Mouse (Mus musculus) urinary bladder, postnatal 10 days (tissue): ENCODE results near the gene Gm13694.
"Not testable (repeated sequence)": the region's sequence is repeated elsewhere in the genome, so short reads cannot be mapped to it uniquely, and the experiment has no call there.

Experiments used
- DNase-seq: peaks from one replicate; pipeline ENCODE4 v3.0.0; 2022; ENCODE audit warnings: low spot score

Gm13694 gene

DNA sequence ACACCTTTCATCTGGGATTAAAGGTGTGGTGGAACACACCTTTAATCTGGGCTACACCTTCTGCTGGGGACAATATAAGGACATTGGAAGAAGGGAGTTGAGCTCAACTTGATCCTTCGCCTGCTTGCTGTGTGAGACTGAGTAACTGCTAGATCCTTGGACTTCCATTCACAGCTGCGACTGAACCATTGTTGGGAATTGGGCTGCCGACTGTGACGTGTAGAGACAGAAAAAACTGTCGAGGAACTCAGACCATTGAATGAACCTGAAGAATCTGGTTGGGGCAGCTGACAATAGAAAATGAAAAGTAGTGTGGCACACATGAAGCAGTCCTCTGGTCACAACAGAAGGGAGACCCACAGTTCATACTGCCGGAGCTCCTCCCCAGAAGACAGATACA is at the start of gene Gm13694:
Gene Gm13694, plus strand, starts transcription at position 301 of the 400 bp plus-strand sequence.
- DNase-seq, result not testable (repeated sequence)

DNA sequence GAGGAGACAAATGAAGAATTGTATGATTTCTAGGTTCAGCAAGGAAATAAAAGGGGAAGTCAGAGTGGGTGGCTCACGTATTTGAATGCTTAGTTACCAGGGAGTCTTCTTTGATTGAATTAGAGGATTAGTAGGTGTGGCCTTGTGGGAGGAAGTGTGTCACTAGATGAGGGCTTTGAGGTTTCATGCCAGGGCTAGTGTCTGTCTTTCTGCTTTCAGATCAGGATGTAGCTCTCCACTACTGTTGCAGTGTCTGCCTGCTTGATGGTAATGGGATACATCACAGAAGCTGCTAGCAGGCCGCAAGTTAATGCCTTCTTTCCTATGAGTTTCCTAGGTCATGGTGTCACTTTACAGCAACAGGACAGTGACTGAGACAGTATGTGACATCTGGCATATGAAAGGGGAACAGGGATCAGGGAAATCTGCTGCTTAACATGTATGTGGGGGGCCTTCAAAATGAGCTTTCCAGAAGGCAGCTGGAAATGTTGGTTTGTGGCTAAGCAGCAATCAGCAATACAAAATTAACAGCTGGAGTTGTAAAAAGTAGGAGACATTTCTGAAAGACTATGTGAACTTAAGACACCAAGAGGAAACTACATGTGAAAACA is 49.1 kb upstream of the Gm13694 start:
- DNase-seq, result no peak

DNA sequence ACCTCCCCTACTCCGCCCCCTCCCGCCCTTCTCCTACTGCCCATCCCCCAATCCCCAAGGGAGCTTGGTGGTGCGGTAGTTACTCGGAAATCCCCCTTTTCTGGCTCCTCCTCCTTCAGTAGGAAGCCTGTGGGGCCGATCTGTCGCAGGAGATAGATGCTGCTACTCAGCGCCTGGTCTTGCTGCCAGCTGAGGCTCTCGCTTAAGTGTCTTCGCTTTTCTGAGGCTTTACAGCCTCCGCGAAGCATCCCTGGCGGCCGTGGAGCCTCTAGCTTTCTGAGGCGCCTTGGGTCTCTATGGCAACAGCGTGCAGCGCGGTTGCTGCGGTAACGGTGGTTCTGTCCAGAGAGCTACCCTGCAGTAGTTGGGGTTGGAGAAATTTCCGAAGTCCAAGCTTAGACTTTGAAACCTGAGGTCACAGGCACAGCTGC is 37.8 kb upstream of the Gm13694 start, which contains the start of gene Zswim2:
Gene Zswim2, minus strand, starts transcription at position 298 of the 431 bp plus-strand sequence.
- no peak for DNase-seq

GRCm38 (mm10) chr2:83941378-83941777 is 37.4 kb upstream of the Gm13694 start:
- no peak for DNase-seq

DNA sequence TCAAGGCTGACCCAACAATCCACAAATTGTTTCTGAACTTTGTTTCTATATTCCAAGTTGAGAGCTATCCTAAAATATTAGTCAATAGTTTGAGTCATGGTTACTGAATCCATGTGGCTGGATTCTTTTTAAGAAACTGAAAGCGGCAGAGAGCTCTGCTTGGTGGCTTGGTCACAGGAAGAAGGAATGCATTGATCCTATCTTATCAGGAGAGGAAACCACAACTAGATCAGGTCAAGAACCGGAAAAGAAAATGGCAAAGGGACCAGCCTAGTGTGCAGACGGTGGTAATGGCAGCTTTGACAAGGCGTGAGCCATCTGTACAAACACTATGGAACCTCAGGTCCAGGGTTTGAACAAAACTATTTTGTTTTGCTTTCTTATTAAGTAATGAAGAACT is 36.9 kb upstream of the Gm13694 start:
- DNase-seq, result no peak

DNA sequence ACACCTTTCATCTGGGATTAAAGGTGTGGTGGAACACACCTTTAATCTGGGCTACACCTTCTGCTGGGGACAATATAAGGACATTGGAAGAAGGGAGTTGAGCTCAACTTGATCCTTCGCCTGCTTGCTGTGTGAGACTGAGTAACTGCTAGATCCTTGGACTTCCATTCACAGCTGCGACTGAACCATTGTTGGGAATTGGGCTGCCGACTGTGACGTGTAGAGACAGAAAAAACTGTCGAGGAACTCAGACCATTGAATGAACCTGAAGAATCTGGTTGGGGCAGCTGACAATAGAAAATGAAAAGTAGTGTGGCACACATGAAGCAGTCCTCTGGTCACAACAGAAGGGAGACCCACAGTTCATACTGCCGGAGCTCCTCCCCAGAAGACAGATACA is 23.3 kb upstream of the Gm13694 start, which contains the start of gene Gm13698:
Gene Gm13698, plus strand, starts transcription at position 301 of the 400 bp plus-strand sequence.
- DNase-seq, result not testable (repeated sequence)

- DNase-seq, result not testable (repeated sequence)
These were observed 17.5 kb upstream of the Gm13694 start, which contains the start of gene Gm13693 for GRCm38 (mm10) chr2:83961203-83961602. Gm13693 (plus strand) TSS chr2:83961503.

DNA sequence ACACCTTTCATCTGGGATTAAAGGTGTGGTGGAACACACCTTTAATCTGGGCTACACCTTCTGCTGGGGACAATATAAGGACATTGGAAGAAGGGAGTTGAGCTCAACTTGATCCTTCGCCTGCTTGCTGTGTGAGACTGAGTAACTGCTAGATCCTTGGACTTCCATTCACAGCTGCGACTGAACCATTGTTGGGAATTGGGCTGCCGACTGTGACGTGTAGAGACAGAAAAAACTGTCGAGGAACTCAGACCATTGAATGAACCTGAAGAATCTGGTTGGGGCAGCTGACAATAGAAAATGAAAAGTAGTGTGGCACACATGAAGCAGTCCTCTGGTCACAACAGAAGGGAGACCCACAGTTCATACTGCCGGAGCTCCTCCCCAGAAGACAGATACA is 11.7 kb upstream of the Gm13694 start, which contains the start of gene Gm13695:
Gene Gm13695, plus strand, starts transcription at position 301 of the 400 bp plus-strand sequence.
- DNase-seq, result not testable (repeated sequence)

DNA sequence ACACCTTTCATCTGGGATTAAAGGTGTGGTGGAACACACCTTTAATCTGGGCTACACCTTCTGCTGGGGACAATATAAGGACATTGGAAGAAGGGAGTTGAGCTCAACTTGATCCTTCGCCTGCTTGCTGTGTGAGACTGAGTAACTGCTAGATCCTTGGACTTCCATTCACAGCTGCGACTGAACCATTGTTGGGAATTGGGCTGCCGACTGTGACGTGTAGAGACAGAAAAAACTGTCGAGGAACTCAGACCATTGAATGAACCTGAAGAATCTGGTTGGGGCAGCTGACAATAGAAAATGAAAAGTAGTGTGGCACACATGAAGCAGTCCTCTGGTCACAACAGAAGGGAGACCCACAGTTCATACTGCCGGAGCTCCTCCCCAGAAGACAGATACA is 5.9 kb upstream of the Gm13694 start, which contains the start of gene Gm13696:
Gene Gm13696, plus strand, starts transcription at position 301 of the 400 bp plus-strand sequence.
- not testable (repeated sequence) for DNase-seq

- not testable (repeated sequence) for DNase-seq
These were observed 5.7 kb downstream of the Gm13694 start, which contains the start of gene Gm13697 for GRCm38 (mm10) chr2:83984443-83984842. Gm13697 (plus strand) TSS chr2:83984743.

- DNase-seq, result not testable (repeated sequence)
These were observed 11.5 kb downstream of the Gm13694 start, which contains the start of gene Gm13691 for GRCm38 (mm10) chr2:83990253-83990652. Gm13691 (plus strand) TSS chr2:83990553.

DNA sequence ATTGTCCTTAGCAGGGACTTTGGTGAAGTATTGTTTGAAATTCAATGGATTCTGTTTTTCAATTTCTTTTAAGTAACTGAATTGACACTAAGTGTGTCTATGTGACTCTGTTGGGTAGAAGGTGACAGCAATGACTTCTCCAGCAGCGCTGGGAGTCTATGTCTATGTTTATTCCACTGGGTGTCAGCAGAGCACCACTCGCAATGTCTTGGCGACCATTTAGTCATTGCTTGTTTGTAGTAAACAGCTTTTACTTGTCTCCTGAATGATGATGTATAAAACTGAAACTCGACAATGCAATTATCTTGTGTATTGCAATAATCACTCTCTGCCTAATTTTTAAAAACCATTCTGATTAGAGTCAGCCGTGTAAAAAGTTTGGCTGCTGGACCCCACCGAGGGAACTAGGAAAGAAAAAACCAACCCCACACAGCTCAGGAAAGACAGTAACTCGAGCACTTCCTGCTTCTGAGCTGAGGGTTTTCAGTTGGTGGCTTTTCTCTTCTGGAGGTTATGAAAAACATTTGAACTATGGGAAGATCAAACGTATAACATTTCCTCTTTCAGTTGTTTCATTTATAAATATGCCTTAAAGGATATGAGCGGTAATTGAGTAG is 15.0 kb downstream of the Gm13694 start:
- not testable (repeated sequence) for DNase-seq

DNA sequence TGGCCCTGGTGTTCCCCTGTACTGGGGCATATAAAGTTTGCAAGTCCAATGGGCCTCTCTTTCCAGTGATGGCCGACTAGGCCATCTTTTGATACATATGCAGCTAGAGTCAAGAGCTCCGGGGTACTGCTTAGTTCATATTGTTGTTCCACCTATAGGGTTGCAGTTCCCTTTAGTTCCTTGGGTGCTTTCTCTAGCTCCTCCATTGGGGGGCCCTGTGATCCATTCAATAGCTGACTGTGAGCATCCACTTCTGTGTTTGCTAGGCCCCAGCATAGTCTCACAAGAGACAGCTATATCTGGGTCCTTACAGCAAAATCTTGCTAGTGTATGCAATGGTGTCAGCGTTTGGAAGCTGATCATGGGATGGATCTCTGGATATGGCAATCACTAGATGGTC is 15.8 kb downstream of the Gm13694 start:
- DNase-seq, result not testable (repeated sequence)

DNA sequence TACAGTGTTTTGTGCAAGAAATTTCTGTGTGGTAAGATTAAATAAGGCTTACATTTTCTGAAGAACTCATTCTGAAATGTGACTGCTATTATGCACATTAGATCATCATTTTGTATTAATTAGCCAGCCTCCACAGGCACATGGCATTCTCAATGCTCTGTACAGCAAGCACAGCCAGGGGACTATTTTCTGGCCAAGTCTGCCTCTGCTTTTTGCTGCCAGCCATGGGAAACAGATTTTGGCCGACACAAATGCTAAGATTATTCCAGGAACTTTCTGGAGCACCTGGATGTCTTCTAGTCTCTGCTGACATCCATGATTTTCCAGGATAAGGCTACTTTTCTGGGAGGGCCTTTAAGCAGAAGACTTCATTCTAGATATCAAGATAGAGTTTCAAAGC is 30.2 kb downstream of the Gm13694 start:
- DNase-seq, result no peak

DNA sequence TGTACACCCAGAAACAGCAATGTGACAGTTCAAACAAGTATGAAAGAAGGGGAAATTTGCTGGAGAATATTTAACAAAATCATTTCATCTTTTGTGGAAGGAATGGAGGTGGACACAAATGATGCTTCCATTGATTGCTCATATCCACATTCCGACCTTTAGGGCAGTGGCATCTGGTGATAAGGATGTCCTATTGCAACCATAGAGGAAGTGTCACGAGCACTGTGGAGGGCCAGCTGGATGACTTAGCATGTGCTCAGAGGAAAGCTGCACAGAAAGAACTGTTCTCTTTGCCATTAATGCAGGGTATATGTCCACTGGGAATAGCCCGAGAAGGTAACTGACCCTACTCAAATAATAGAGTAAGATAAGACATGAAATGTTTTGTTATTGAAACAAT is 31.1 kb downstream of the Gm13694 start:
- DNase-seq, result no peak

GRCm38 (mm10) chr2:84014572-84014971 is 35.8 kb downstream of the Gm13694 start:
- DNase-seq, result no peak

DNA sequence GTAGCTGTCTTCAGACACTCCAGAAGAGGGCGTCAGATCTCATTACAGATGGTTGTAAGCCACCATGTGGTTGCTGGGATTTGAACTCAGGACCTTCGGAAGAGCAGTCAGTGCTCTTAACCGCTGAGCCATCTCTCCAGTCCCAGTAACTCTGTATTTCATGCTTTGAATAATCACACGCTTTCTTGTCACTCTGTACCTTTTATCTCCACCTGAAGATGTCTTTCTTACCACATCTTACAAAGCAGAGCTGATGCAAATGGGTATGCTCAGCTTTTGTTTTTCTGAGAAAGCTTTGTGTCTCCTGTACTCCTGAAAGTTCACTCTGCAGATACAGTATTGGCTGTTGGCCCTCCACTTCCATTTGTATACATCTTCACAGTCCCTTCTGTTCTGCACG is 37.6 kb downstream of the Gm13694 start:
- not testable (repeated sequence) for DNase-seq

- no peak for DNase-seq
These were observed 39.6 kb downstream of the Gm13694 start for GRCm38 (mm10) chr2:84018330-84018729.

GRCm38 (mm10) chr2:84019519-84020305 is 41.0 kb downstream of the Gm13694 start:
- DNase-seq, result no peak

DNA sequence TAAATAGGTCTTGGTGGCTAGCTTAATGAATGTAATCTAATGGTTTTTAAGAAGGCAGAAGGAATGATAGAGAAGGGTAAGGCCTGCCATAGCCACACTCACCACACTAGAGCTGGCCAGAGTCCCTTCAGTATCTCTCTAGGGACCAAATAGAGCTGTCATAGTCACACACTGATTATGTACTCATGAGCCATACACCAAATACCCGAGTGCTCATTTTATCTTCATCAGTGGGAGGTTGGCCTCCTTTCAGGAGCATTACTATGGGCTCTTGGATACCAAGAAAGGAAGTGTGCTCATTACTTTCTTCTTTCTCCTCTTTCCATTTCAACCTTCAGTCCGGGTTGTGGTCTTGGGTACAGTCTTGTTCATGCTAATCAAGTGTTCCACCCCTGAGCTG is 43.2 kb downstream of the Gm13694 start:
- DNase-seq, result no peak

DNA sequence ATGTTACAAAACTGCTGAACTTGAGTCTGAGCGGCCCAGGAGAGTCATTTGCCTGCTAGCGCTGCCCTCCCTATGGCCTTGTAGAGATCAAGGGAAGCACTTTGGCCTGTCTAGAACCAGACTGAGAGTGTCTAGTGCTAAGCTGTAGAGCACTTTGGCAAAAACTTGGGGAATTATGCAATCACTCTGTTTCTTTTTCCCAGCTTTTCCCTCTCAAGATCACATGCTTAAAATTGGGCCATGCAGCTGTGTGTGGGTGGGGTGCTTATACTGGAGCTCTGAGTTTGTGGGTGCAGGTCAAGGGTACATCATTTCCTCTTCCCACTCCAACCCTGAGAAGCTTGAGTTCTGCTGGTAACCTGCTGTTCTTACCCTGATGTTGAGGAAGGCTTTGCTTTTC is 44.2 kb downstream of the Gm13694 start:
- no peak for DNase-seq

DNA sequence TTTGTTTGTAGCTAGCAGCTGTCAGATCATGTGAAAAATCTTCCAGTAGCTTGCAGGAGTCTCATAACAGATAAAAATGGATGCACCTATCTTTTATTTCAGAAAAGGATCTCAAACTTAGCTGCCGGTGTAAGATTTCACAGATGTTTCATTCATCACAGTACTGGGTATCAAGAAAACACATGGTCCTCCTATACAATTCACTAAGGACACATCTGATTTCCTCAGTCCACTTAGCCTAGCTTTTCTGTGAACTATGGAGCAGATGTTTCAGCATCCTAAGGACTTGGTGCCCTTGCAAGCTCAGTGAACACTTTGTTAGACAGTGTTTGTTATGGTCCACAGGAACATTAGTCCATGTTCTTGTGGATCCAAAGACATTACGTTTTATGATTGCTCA is 44.6 kb downstream of the Gm13694 start:
- DNase-seq, result no peak
